Mouse (Mus musculus) liver, embryonic 12.5 days (tissue): Measurements from ENCODE around the gene Ergic3. TPM values are rescaled to one million over a fixed set of nuclear protein-coding genes. Genes with fewer than 3 reads are reported as not detected.

ENCODE experiments used
- ATAC-seq: fragments of 200-750 bp; cut with Nextera tagmentation; 2 replicates; pipeline ENCODE4 v1.8.0; 2017; ENCODE audit warnings: moderate number of reproducible peaks, mild to moderate bottlenecking, moderate library complexity
- H3K27ac ChIP-seq: fragments of 300-500 bp; sonication (generic); 2 replicates; pipeline ENCODE4 v1.5.1; 2016; ENCODE audit warnings: mild to moderate bottlenecking
- H3K27me3 ChIP-seq: fragments of 300-500 bp; sonication (generic); replicated peaks from 2 replicates; pipeline ENCODE4 v1.6.1; 2016; ENCODE audit warnings: mild to moderate bottlenecking, moderate library complexity
- H3K36me3 ChIP-seq: fragments of 300-500 bp; sonication (generic); 2 replicates; pipeline ENCODE4 v1.6.1; 2016; ENCODE audit warnings: mild to moderate bottlenecking, moderate library complexity
- H3K4me1 ChIP-seq: fragments of 300-500 bp; sonication (generic); 2 replicates; pipeline ENCODE4 v1.6.1; 2016
- H3K4me2 ChIP-seq: fragments of 300-500 bp; sonication (generic); 2 replicates; pipeline ENCODE4 v1.6.1; 2016; ENCODE audit warnings: mild to moderate bottlenecking, moderate library complexity
- H3K4me3 ChIP-seq: fragments of 300-500 bp; sonication (generic); 2 replicates; pipeline ENCODE4 v1.5.1; 2016; ENCODE audit warnings: mild to moderate bottlenecking, moderate library complexity
- H3K9ac ChIP-seq: fragments of 300-500 bp; sonication (generic); 2 replicates; pipeline ENCODE4 v1.6.1; 2016; ENCODE audit warnings: mild to moderate bottlenecking, moderate library complexity
- H3K9me3 ChIP-seq: fragments of 300-500 bp; sonication (generic); replicated peaks from 2 replicates; pipeline ENCODE4 v1.6.1; 2016; ENCODE audit warnings: mild to moderate bottlenecking, moderate library complexity
- WGBS: fragments of 180-500 bp; shearing (Covaris S2); methylation state at CpG from one replicate; pipeline ENCODE4 v1.1.7; 2016; ENCODE audit not compliant: insufficient replicate concordance; 5-methylcytosine and 5-hydroxymethylcytosine counted together
- polyA plus RNA-seq: library from polyadenylated mRNA; unstranded; fragments of >200 nt; fragmentation: Nextera tagmentation; extraction: Ambion mirVana; gene quantifications from 2 replicates; pipeline ENCODE4 v1.2.1, GENCODE M21; 2016

Gene Ergic3
- polyA plus RNA-seq, result 100 and 104 TPM in 2 replicates

DNA sequence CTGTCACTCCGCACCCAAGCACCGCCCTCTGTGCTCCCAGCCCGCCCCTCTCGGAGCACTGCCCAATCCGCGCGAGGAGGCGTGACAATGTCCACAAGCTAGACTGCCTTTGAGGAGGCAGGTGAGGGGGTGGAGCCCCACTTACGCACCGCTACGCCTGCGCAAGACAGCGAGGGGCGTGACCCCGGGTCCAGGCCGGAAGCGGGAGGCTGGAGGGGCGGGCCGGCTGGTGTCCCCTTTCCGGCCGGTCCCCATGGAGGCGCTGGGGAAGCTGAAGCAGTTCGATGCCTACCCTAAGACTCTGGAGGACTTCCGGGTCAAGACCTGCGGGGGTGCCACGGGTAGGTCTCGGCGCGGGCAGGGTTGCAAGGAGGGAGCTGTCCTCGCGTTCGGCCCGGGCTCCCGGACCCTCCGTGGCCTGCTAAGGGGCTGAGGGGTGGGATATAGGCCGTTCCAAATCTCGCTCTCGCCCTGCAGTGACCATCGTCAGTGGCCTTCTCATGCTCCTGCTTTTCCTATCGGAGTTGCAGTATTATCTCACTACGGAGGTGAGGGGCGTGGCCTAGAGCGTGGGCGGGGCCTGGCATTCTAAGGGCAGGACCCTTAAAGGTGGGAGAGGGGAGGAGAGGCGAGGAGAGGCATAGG is at the start of gene Ergic3, which contains the start of gene 6430550D23Rik:
Ergic3 (plus strand) TSS at position 158 of the 645 bp plus-strand sequence.
6430550D23Rik (minus strand) TSS at position 90 of the 645 bp plus-strand sequence.
- Histone ChIP-seq H3K4me3 (peak within 1 kb of the TSS; percentile 93), H3K9me3 (no peaks in the 10 kb centered on the region), H3K36me3 (peaks cover 40% of the 10 kb centered on the region), H3K4me2 (peak within 1 kb of the TSS; percentile 88), H3K4me1 (peaks cover 17% of the 10 kb centered on the region), H3K27me3 (no peaks in the 10 kb centered on the region), H3K27ac (peak within 1 kb of the TSS; percentile 92), H3K9ac (peak within 1 kb of the TSS; percentile 89)
- WGBS, result 1% methylated on average over 45 of the region's 45 CpGs
- peak; percentile 100 for ATAC-seq

DNA sequence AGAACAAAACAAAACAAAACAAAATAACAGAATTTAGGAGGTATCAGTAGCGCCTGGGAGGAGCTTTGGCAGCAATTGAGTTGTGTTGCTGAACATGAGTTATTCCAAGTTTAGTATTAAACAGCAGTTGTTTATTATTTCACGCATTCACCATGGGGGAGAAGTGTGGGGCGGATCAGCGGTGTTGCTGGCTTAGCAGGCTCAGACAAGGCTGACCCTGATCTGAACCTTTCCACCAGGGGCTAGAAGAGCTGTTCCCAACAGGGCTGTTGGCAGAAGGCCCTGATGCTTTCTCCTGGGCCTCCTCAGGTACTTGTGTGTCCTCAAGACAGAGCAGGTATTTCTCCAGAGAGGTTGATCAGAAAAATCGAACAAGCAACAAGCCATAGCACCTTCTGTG is 47.9 kb upstream of the Ergic3 start:
- Histone ChIP-seq H3K27ac (no peak overlapping the region), H3K4me2 (no peak overlapping the region), H3K27me3 (no peaks in the 10 kb centered on the region), H3K9me3 (no peaks in the 10 kb centered on the region), H3K4me3 (no peak overlapping the region), H3K4me1 (peaks cover 16% of the 10 kb centered on the region), H3K9ac (no peak overlapping the region), H3K36me3 (peaks cover 35% of the 10 kb centered on the region)
- 87% methylated on average over 5 of the region's 5 CpGs for whole genome bisulfite sequencing
- no peak for ATAC-seq

DNA sequence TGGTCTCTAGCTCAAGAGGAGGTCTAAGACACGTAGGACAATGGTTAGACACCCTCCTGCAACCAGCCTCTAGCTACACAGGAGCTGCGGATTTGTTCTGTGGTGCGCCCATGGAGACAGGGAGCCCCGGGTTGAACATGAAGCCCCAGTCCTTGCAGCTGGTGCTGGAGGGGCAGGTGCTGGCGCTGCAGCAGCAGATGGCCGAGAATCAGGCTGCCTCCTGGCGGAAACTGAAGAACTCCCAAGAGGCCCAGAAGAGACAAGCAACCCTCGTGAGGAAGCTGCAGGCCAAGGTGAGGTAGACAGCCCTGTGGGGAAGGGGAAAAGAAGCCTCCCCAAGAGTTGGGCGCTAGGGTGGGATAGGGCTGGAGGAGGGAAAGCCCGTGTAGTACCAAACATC is 46.0 kb upstream of the Ergic3 start:
- WGBS, result 82% methylated on average over 10 of the region's 10 CpGs
- H3K9ac ChIP-seq, result no peak overlapping the region
- H3K27me3 ChIP-seq, result no peaks in the 10 kb centered on the region
- no peak overlapping the region for H3K27ac ChIP-seq
- peaks cover 13% of the 10 kb centered on the region for H3K4me1 ChIP-seq
- no peaks in the 10 kb centered on the region for H3K9me3 ChIP-seq
- H3K4me2 ChIP-seq, result no peak overlapping the region
- ATAC-seq, result no peak
- peaks cover 52% of the 10 kb centered on the region for H3K36me3 ChIP-seq
- no peak overlapping the region for H3K4me3 ChIP-seq

DNA sequence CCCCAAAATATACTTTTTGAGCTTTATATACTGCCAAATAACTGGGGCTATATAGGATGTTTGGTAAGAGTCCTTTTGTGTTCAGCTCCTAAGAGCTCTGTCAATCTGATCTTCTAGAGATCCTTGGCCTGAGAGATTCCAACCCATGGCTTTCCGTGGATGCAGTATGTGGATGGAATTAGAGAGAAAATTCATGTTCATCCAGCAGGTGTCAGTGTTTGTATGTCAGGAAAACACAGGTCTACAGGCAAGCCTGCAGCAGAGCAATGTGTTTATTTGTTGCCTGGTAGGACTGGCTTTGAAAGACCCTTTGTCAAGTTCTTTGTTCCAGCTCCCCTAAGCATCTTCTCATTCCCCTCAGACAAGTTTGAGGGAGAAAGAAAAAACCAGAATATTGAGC is 44.9 kb upstream of the Ergic3 start:
- ATAC-seq, result no peak
- H3K27me3 ChIP-seq, result no peaks in the 10 kb centered on the region
- H3K4me2 ChIP-seq, result no peak overlapping the region
- peaks cover 64% of the 10 kb centered on the region for H3K36me3 ChIP-seq
- 60% methylated on average over 1 of the region's 1 CpGs for WGBS
- H3K27ac ChIP-seq, result no peak overlapping the region
- no peak overlapping the region for H3K9ac ChIP-seq
- H3K4me1 ChIP-seq, result peaks cover 2% of the 10 kb centered on the region; the same call in 1 of the 2 replicates
- H3K9me3 ChIP-seq, result no peaks in the 10 kb centered on the region
- no peak overlapping the region for H3K4me3 ChIP-seq

DNA sequence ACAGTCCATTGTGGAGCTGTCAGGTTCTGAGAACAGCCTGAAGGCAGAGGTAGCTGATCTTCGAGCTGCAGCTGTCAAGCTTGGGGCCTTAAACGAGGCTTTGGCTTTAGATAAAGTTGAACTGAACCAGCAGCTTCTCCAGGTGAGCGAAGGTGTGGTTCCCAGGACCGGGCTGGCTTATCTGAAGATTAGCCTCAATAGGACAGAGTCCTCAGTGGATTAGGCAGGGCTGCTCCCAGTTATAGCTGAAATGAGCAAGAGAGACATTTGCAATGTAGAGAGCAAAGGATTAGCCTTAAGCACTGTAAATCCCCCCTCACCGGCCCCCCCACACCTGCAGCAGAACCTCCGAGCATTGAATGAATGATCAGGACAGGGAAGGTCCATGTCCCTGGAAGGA is 34.5 kb upstream of the Ergic3 start:
- Histone ChIP-seq H3K27ac (no peak overlapping the region), H3K9ac (no peak overlapping the region), H3K9me3 (no peaks in the 10 kb centered on the region), H3K36me3 (peaks cover 91% of the 10 kb centered on the region), H3K27me3 (no peaks in the 10 kb centered on the region), H3K4me3 (no peak overlapping the region), H3K4me2 (no peak overlapping the region), H3K4me1 (peaks cover 15% of the 10 kb centered on the region)
- 58% methylated on average over 6 of the region's 6 CpGs for WGBS
- peak; percentile 57 for ATAC-seq

DNA sequence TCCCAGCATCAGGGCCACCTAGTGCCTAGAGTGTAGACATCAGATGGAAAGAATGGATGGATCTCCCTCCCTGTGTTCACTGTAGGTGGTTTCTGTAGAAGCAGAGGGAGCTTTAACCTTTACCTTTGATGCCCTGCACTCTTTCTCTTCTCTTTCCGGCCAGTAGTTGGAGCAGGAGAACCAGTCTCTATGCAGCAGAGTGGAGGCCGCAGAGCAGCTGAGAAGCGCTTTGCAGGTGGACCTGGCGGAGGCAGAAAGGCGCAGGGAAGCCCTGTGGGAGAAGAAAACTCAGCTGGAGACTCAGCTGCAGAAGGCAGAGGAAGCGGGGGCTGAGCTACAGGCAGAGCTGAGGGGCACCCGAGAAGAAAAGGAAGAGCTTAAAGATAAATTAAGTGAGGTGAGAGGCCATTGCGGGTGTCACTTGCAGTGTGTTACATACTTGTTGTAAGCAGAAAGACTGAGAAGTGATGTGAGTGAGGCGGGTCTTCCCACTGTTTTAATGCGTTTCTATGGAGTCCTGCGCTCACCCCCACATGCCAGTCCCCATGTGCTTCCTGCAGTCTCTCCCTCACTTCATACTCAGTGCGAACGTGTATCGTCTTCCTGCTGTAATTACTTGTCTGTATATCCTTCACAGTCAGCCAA is 33.6 kb upstream of the Ergic3 start:
- no peak overlapping the region for H3K4me3 ChIP-seq
- H3K4me1 ChIP-seq, result peaks cover 19% of the 10 kb centered on the region
- H3K9me3 ChIP-seq, result no peaks in the 10 kb centered on the region
- H3K9ac ChIP-seq, result no peak overlapping the region
- 0 out of 2 replicates have a peak overlapping the region, but pooled peaks have one; percentile 12 for H3K27ac ChIP-seq
- H3K36me3 ChIP-seq, result peaks cover 87% of the 10 kb centered on the region
- H3K27me3 ChIP-seq, result no peaks in the 10 kb centered on the region
- 80% methylated on average over 14 of the region's 14 CpGs for WGBS
- no peak for ATAC-seq
- no peak overlapping the region for H3K4me2 ChIP-seq

DNA sequence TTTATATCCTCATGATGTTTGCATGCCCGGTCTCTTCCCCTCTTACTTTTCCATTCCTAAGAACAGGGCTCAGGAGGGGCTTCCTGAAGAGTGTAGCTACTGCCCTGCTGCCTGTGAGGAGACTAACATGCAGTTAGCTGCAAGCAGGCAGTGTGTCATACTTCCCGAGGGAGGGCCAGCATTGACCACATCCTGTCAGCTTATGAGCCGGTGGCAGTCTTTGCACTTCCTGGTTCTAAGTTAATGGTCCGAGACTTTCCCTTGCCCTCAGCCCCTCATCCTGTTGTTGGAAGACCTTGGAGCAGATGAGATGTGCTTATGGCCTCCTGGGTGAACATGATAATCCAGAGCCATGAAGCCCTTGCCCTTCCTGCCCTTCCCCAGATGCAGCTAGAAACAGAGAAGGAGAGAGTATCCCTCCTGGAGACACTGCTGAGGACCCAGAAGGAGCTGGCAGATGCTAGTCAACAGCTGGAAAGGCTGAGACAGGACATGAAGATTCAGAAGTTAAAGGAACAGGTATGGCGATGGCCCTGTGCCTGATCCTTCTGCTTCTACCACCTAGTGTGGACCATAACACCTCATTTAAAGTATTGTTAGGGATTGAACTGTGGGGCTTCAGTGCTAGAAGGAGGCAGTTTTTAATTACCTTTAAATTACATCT is 28.4 kb upstream of the Ergic3 start:
- Histone ChIP-seq H3K27me3 (no peaks in the 10 kb centered on the region), H3K4me3 (no peak overlapping the region), H3K27ac (peak overlapping the region; percentile 64; the same call in 1 of the 2 replicates), H3K9me3 (no peaks in the 10 kb centered on the region), H3K36me3 (peaks cover 91% of the 10 kb centered on the region), H3K9ac (peak overlapping the region; percentile 15; the same call in 1 of the 2 replicates), H3K4me2 (peak overlapping the region; percentile 10; the same call in 1 of the 2 replicates), H3K4me1 (0 out of 2 replicates have a peak, but pooled peaks cover 8% of the 10 kb centered on the region)
- ATAC-seq, result peak; percentile 51; the same call in 1 of the 2 replicates
- WGBS, result 36% methylated on average over 5 of the region's 5 CpGs

DNA sequence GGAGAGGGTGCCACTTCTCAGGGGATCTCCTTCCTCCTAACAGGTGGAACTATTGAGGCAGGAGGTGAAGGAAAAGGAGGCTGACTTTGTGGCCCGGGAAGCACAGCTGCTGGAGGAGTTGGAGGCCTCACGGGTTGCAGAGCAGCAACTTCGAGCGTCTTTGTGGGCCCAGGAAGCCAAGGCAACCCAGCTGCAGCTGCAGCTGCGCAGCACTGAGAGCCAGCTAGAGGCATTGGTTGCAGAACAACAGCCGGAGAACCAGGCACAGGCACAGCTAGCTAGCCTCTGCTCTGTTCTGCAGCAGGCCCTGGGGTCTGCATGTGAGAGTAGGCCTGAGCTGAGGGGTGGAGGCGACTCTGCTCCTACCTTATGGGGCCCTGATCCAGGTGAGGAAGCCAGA is 22.1 kb upstream of the Ergic3 start:
- Histone ChIP-seq H3K4me2 (no peak overlapping the region), H3K4me1 (peaks cover 49% of the 10 kb centered on the region), H3K4me3 (no peak overlapping the region), H3K36me3 (peaks cover 97% of the 10 kb centered on the region), H3K9ac (no peak overlapping the region), H3K9me3 (no peaks in the 10 kb centered on the region), H3K27me3 (no peaks in the 10 kb centered on the region), H3K27ac (0 out of 2 replicates have a peak overlapping the region, but pooled peaks have one; percentile 93)
- no peak for ATAC-seq
- 91% methylated on average over 7 of the region's 7 CpGs for WGBS

DNA sequence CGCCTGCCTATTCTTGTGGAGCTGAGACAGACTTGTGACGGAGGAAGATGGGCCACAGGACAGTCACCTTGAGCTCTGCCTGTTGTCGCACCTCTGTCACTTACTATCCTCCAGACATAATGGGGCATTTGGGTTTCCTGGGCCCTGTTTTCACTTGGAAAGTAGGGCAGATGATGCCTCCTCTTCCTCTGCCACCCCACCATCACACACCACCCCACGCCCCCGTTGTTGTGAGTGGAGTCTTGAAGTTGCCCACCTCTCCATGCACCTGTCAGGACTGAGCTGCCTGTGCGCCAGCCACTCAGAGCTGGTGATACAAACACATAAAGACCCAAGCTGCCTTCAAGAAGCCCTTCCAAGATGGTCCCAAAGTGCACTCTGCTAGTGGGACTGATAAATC is 20.7 kb upstream of the Ergic3 start:
- ATAC-seq, result no peak
- H3K27me3 ChIP-seq, result no peaks in the 10 kb centered on the region
- H3K4me2 ChIP-seq, result peak overlapping the region; percentile 82
- H3K9ac ChIP-seq, result no peak overlapping the region
- no peaks in the 10 kb centered on the region for H3K9me3 ChIP-seq
- H3K4me3 ChIP-seq, result 0 out of 2 replicates have a peak overlapping the region, but pooled peaks have one; percentile 63
- peaks cover 98% of the 10 kb centered on the region for H3K36me3 ChIP-seq
- 86% methylated on average over 6 of the region's 6 CpGs for WGBS
- H3K4me1 ChIP-seq, result peaks cover 63% of the 10 kb centered on the region
- peak overlapping the region; percentile 93 for H3K27ac ChIP-seq

DNA sequence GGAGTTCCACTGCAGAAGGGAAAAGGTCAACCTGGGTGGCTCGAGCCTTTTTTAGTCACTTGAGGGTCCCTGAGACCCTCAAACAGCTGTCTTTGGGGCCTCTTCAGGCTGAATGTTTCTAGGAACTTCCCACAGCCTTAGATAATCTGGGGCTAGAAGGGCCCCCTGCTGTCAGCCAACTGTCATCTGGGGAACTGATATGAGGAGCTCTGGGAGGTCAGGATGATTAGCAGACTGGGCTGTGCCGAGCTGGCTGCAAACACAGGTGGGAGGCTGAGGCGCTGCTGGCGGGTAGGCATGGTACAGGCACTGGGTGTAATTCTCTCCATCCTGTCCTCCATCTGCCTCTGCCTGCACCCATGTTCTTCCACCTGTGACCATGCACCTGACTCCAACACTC is 18.8 kb upstream of the Ergic3 start:
- H3K4me2 ChIP-seq, result peak overlapping the region; percentile 82
- no peaks in the 10 kb centered on the region for H3K9me3 ChIP-seq
- peak overlapping the region; percentile 63 for H3K4me3 ChIP-seq
- H3K36me3 ChIP-seq, result peaks cover 98% of the 10 kb centered on the region
- peak overlapping the region; percentile 93 for H3K27ac ChIP-seq
- WGBS, result 26% methylated on average over 4 of the region's 4 CpGs
- no peaks in the 10 kb centered on the region for H3K27me3 ChIP-seq
- peak; percentile 97 for ATAC-seq
- peaks cover 82% of the 10 kb centered on the region for H3K4me1 ChIP-seq
- H3K9ac ChIP-seq, result peak overlapping the region; percentile 78

DNA sequence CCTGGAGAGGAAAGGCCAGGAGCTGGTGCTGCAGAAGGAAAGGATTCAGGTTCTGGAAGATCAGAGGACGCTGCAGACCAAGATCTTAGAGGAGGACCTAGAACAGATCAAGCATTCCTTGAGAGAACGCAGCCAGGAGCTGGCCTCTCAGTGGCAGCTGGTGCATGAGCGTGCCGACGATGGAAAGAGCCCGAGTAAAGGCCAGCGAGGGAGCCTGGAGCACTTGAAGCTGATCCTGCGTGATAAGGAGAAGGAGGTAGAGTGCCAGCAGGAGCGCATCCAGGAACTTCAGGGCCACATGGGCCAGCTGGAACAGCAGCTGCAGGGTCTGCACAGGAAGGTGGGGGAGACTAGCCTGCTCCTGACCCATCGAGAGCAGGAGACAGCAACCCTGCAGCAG is 16.7 kb upstream of the Ergic3 start:
- Histone ChIP-seq H3K4me3 (peak overlapping the region; percentile 63), H3K36me3 (peaks cover 98% of the 10 kb centered on the region)

More for the DNA sequence above, 16.7 kb upstream of the Ergic3 start:
- Histone ChIP-seq H3K4me2 (peak overlapping the region; percentile 82), H3K27me3 (no peaks in the 10 kb centered on the region), H3K9ac (peak overlapping the region; percentile 78), H3K4me1 (peaks cover 90% of the 10 kb centered on the region), H3K27ac (peak overlapping the region; percentile 93), H3K9me3 (no peaks in the 10 kb centered on the region)
- 82% methylated on average over 10 of the region's 10 CpGs for WGBS
- no peak for ATAC-seq
